Mouse (Mus musculus): Measurements from ENCODE around the gene Olfr283. TPM values are rescaled to one million over a fixed set of nuclear protein-coding genes. Genes with fewer than 3 reads are reported as not detected.
"Not testable (repeated sequence)": the region's sequence is repeated elsewhere in the genome, so short reads cannot be mapped to it uniquely, and the experiment has no call there.

Gene Olfr283
- polyA plus RNA-seq (2015; fragmentation: Nextera tagmentation; extraction: Ambion mirVana) = not detected in 2 replicates

DNA sequence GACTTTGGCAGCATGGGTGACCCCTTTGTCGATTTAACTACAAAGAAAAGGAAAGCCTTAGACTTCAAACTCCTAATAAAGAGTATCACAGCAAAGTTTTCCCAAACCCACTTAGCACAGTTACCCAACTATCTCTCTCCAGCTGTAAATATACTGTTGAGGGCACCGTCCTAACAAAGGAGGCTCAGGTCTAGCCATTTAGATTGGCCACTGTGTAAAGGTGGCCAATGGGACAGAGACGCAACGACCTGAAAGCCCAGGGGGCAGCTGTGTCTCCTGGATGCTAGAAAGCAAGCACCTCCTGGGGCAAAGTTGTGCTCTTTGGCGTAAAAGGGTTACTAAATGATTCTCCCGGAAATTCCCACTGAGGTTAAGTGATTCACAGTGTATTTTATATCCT lies at the start of gene Olfr283:
Gene Olfr283 (minus strand): TSS at position 101 of the 400 bp plus-strand sequence.
- no peak for ATAC-seq (ENCODE audit: insufficient read depth, low FRiP score, low read depth)
- H3K36me3 ChIP-seq = no peaks in the 10 kb centered on the region
- no peak within 1 kb of the TSS for H3K4me3 ChIP-seq (replicated peaks)
- H3K27ac ChIP-seq = no peak within 1 kb of the TSS
- H3K9ac ChIP-seq = no peak within 1 kb of the TSS
- H3K9me3 ChIP-seq = no peaks in the 10 kb centered on the region
- 77% methylated on average over 6 of the region's 6 CpGs for WGBS
- no peaks in the 10 kb centered on the region for H3K4me1 ChIP-seq
- H3K4me2 ChIP-seq = no peak within 1 kb of the TSS
- no peaks in the 10 kb centered on the region for H3K27me3 ChIP-seq (replicated peaks)

DNA sequence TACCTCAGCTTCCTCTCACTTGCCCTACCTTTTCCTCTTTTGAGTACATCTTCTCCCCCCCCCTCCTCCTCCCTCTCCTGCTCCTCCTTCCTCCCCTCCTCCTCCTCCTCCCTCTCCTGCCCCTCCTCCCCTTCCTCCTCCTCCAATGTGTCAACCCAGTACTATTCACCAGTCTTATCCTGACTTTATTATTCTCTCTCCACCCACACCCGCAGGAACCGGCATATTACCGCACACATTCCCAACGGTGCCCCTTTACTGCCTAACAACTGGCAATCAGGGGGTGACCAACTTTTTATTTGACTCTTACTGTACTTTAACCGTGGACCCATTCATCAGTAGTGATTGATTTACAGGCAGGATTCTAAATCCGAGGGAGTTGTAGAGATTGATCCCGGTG lies 44.4 kb upstream of the Olfr283 start:
- Histone ChIP-seq H3K4me2 (no peak overlapping the region), H3K27ac (no peak overlapping the region), H3K4me3 (replicated peaks) (no peak overlapping the region), H3K36me3 (no peaks in the 10 kb centered on the region), H3K9me3 (no peaks in the 10 kb centered on the region), H3K9ac (no peak overlapping the region), H3K4me1 (no peaks in the 10 kb centered on the region), H3K27me3 (replicated peaks) (no peaks in the 10 kb centered on the region)
- 74% methylated on average over 7 of the region's 7 CpGs for WGBS
- ATAC-seq (ENCODE audit: insufficient read depth, low FRiP score, low read depth) = no peak; the same call in 1 of the 2 replicates

DNA sequence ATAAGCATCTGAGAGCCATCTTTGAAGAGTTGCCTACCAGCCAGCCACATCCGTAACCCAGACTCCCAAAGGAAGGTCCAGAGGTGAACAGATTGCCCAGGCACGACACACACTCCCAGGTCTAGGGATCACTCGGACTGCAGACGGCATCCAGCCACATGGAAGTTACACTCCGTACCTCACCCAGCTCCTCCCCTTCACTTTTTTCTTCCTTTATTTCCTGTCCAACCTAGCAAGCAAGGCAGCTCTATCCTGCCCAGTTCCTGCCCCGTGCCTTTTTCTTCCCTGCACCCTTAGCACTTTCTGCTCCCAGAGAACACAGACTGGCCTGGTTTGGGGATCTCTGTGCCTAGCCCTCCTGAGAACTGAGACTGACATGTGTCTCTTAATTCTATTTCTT lies 44.0 kb upstream of the Olfr283 start:
- WGBS = 50% methylated on average over 6 of the region's 6 CpGs
- H3K4me1 ChIP-seq = no peaks in the 10 kb centered on the region
- no peak overlapping the region for H3K4me2 ChIP-seq
- H3K4me3 ChIP-seq (replicated peaks) = no peak overlapping the region
- ATAC-seq (ENCODE audit: insufficient read depth, low FRiP score, low read depth) = no peak
- H3K27me3 ChIP-seq (replicated peaks) = no peaks in the 10 kb centered on the region
- H3K27ac ChIP-seq = no peak overlapping the region
- no peaks in the 10 kb centered on the region for H3K36me3 ChIP-seq
- no peak overlapping the region for H3K9ac ChIP-seq
- H3K9me3 ChIP-seq = no peaks in the 10 kb centered on the region

DNA sequence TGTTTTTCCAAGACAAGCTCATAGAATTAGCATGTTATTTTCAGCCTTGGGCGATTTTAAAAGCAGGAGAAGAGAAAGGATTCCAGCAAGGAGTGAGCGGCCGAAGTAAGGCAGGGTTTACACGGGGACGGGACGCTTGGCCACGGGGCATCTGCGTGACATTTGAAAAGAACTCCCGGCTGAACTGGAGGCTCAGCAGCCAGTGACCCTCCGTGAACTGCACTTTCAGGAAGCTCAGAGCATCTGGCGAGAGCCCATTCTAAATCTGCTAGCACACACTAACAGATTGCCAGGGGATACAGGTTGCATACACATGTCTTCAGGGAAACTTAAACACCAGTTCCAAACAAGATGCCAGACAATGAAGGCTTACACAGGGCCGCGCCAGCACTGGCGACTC lies 43.6 kb upstream of the Olfr283 start:
- WGBS = 59% methylated on average over 14 of the region's 14 CpGs
- H3K27me3 ChIP-seq (replicated peaks) = no peaks in the 10 kb centered on the region
- no peak overlapping the region for H3K4me3 ChIP-seq (replicated peaks)
- H3K4me2 ChIP-seq = no peak overlapping the region
- no peak overlapping the region for H3K9ac ChIP-seq
- H3K9me3 ChIP-seq = no peaks in the 10 kb centered on the region
- ATAC-seq (ENCODE audit: insufficient read depth, low FRiP score, low read depth) = no peak
- no peaks in the 10 kb centered on the region for H3K36me3 ChIP-seq
- no peaks in the 10 kb centered on the region for H3K4me1 ChIP-seq
- H3K27ac ChIP-seq = no peak overlapping the region

DNA sequence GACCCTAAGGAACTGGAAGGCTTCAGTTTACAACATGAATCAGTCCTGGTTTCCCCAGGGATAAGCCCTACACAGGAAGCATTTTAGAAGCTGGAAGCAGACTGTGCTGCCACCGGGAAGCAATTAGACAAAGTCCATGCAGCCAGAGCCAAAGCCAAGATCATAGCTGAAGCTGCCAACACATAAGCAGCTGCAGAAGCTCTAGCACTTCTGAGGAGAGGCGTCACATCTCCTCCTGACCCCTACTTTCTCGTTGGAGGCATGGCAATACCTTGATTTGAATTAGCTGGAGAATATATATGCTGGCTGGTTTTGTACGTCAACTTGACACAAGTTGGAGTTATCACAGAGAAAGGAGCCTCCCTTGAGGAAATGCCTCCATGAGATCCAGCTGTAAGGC lies 40.2 kb upstream of the Olfr283 start:
- ATAC-seq (ENCODE audit: insufficient read depth, low FRiP score, low read depth) = no peak
- WGBS = 56% methylated on average over 4 of the region's 4 CpGs
- H3K4me2 ChIP-seq = no peak overlapping the region

DNA sequence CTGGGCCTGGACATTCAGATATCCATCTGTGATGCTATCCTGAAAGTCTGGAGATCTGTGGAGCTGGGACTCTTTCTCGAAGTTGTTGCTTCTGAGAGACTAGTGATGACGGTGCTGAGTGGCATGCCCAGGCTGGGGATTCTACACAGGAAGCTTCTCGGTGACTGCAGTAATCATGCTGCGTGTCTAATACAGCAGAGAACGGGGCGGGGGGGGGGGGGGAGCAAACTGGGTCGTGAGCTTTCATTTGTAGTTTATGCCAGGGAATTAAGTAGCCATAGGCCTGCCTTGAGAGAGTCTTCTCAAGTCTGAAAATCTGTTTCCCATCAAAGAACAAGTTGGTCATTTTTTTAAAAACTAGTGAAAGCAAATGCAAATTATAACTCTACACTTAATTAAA lies 37.4 kb upstream of the Olfr283 start:
- no peaks in the 10 kb centered on the region for H3K4me1 ChIP-seq
- H3K9ac ChIP-seq = no peak overlapping the region
- H3K4me3 ChIP-seq (replicated peaks) = no peak overlapping the region
- ATAC-seq (ENCODE audit: insufficient read depth, low FRiP score, low read depth) = no peak
- WGBS = 67% methylated on average over 6 of the region's 7 CpGs
- H3K27me3 ChIP-seq (replicated peaks) = no peaks in the 10 kb centered on the region
- no peak overlapping the region for H3K4me2 ChIP-seq
- H3K36me3 ChIP-seq = no peaks in the 10 kb centered on the region
- no peak overlapping the region for H3K27ac ChIP-seq
- H3K9me3 ChIP-seq = no peaks in the 10 kb centered on the region

More for the DNA sequence above, 40.2 kb upstream of the Olfr283 start:
- no peaks in the 10 kb centered on the region for H3K9me3 ChIP-seq
- H3K27ac ChIP-seq = no peak overlapping the region
- no peak overlapping the region for H3K4me3 ChIP-seq (replicated peaks)
- H3K27me3 ChIP-seq (replicated peaks) = no peaks in the 10 kb centered on the region
- H3K9ac ChIP-seq = no peak overlapping the region
- no peaks in the 10 kb centered on the region for H3K4me1 ChIP-seq
- H3K36me3 ChIP-seq = no peaks in the 10 kb centered on the region

DNA sequence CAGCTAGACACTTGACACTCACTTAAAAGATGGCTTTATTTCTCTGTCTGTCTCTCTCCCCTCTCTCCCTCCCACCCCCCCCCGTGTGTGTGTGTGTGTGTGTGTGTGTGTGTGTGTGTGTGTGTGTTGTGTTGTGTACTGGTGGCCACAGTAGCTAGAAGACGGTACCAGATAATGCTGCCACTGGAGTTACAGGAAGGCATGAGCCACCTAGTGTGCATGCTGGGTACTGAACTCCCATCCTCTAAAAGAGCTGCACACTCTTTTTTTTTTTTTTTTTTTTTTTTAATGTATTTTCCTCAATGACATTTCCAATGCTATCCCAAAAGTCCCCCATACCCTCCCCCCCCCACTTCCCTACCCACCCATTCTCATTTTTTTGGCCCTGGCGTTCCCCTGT lies 36.5 kb upstream of the Olfr283 start:
- 41% methylated on average over 3 of the region's 3 CpGs for WGBS
- H3K27me3 ChIP-seq (replicated peaks); H3K4me3 ChIP-seq (replicated peaks); H3K9me3 ChIP-seq; H3K27ac ChIP-seq; H3K4me2 ChIP-seq; H3K4me1 ChIP-seq; H3K9ac ChIP-seq; ATAC-seq (ENCODE audit: insufficient read depth, low FRiP score, low read depth); H3K36me3 ChIP-seq: not testable (repeated sequence)

DNA sequence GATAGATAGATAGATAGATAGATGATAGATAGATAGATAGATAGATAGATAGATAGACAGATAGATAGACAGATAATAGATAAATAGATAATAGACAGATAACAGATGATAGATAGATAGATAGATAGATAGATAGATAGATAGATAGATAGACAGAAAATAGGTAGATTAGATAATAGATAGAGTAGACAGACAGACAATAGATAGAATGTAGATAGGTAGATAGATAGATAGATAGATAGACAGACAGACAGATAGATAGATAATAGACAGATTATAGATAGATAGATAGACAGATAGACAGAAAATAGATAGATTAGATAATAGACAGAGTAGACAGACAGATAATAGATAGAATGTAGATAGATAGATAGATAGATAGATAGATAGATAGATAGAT lies 36.1 kb upstream of the Olfr283 start:
- not testable (repeated sequence) for ATAC-seq (ENCODE audit: insufficient read depth, low FRiP score, low read depth); H3K9ac ChIP-seq

DNA sequence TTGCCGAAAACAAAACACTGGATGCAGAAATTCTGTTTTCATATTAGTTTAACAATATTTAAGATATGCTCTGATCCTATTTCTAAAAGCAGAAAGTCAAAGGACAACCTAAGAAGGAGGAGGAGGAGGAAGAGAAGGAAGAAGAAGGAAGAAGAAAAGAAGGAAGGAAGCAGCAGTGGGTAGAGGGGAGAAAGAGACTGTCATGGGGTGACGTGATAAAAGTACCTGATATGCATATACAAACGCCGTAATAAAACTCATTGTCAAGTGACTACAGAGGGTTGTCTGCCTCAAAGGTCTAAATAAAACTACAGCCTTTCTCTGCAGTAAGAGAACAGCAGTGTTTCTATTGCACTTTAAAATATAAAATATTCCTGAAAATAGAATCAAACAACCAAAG lies 35.2 kb upstream of the Olfr283 start:
- no peaks in the 10 kb centered on the region for H3K4me1 ChIP-seq
- H3K9ac ChIP-seq = no peak overlapping the region
- no peaks in the 10 kb centered on the region for H3K9me3 ChIP-seq
- no peaks in the 10 kb centered on the region for H3K36me3 ChIP-seq
- H3K4me2 ChIP-seq = no peak overlapping the region
- H3K27me3 ChIP-seq (replicated peaks) = no peaks in the 10 kb centered on the region
- H3K27ac ChIP-seq = no peak overlapping the region
- ATAC-seq (ENCODE audit: insufficient read depth, low FRiP score, low read depth) = no peak
- no peak overlapping the region for H3K4me3 ChIP-seq (replicated peaks)
- 71% methylated on average over 4 of the region's 4 CpGs for WGBS

More for the DNA sequence above, 36.1 kb upstream of the Olfr283 start:
- H3K36me3 ChIP-seq; H3K4me1 ChIP-seq; H3K4me3 ChIP-seq (replicated peaks); H3K9me3 ChIP-seq; H3K4me2 ChIP-seq; H3K27me3 ChIP-seq (replicated peaks); H3K27ac ChIP-seq: not testable (repeated sequence)

DNA sequence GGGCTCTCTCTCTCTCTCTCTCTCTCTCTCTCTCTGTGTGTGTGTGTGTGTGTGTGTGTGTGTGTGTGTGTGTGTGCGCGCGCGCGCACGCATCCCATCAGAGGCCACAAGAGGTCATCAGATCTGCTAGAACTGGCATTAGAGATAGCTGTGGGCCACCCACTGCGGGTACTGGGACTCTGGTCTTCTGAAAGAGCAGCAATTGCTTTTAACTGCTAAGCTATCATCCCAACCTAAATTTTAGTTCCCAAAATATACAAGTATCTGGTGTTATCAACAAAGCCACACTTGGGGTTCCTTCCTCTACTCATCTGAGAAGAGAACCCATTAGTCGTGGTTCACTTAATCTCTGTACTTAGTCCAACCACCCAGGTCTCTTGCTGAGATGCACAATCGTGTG lies 29.5 kb upstream of the Olfr283 start:
- H3K27ac ChIP-seq = no peak overlapping the region
- WGBS = 89% methylated on average over 9 of the region's 9 CpGs
- ATAC-seq (ENCODE audit: insufficient read depth, low FRiP score, low read depth) = no peak
- no peak overlapping the region for H3K4me2 ChIP-seq
- H3K4me3 ChIP-seq (replicated peaks) = no peak overlapping the region
- no peaks in the 10 kb centered on the region for H3K9me3 ChIP-seq
- H3K9ac ChIP-seq = no peak overlapping the region
- H3K27me3 ChIP-seq (replicated peaks) = no peaks in the 10 kb centered on the region
- no peaks in the 10 kb centered on the region for H3K36me3 ChIP-seq
- H3K4me1 ChIP-seq = no peaks in the 10 kb centered on the region

DNA sequence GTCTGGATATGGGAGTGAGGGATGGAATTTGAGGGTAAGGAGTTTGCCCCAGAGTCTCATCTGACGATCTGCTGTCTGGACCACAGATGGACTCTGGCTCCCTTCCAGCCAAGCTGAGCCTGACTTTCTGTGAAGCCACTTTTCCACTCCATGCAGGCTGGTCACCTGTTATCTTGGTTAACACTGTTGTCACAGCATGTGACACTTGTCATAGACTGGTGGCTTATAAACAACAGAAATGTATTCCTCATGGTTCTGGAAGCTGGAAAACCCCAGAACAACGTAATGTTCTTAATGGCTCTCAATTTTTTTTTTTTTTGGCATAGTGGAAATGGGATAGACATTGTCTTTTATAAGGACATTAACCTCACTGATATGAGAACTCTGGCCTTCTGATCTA lies 28.9 kb upstream of the Olfr283 start:
- Histone ChIP-seq H3K9ac (no peak overlapping the region), H3K9me3 (no peaks in the 10 kb centered on the region), H3K27ac (no peak overlapping the region), H3K36me3 (no peaks in the 10 kb centered on the region), H3K4me1 (no peaks in the 10 kb centered on the region), H3K27me3 (replicated peaks) (no peaks in the 10 kb centered on the region), H3K4me2 (no peak overlapping the region), H3K4me3 (replicated peaks) (no peak overlapping the region)
- ATAC-seq (ENCODE audit: insufficient read depth, low FRiP score, low read depth) = no peak
- WGBS = 78% methylated on average over 2 of the region's 2 CpGs

DNA sequence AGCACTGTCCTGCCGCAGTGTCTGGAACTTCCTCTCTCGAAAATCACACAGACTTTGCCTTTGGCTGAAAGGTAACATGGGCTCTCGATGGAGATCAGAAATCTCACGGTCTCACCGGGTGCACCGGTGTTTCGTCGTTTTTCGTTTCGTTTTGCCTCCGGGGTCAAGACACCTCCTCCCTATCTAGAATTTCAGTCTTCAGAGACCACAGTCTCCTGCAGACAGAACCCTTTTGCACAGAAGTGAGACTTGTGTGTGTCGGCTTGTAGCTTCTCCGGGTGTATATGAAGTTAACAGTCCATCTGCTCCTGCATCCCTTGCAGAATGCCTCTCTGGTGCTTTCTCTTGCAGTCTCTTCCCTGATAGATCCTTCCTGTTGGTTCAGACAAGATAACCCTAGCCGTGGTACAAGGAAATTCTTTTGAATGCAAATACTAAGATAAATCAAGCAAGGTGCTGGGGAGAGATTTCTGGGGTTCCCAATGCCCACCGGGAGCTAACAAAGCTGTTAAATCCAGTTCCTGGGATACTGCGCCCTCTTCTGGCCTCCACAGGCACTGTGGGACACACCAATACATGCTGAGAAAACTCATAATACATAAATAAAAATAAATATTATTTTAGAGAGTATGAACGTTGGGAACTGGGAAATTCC lies 27.8 kb upstream of the Olfr283 start:
- no peaks in the 10 kb centered on the region for H3K27me3 ChIP-seq (replicated peaks)
- H3K4me3 ChIP-seq (replicated peaks) = no peak overlapping the region
- no peaks in the 10 kb centered on the region for H3K36me3 ChIP-seq
- 70% methylated on average over 17 of the region's 17 CpGs for WGBS
- no peak overlapping the region for H3K4me2 ChIP-seq
- ATAC-seq (ENCODE audit: insufficient read depth, low FRiP score, low read depth) = no peak
- H3K27ac ChIP-seq = no peak overlapping the region
- no peak overlapping the region for H3K9ac ChIP-seq
- H3K4me1 ChIP-seq = no peaks in the 10 kb centered on the region
- H3K9me3 ChIP-seq = no peaks in the 10 kb centered on the region

DNA sequence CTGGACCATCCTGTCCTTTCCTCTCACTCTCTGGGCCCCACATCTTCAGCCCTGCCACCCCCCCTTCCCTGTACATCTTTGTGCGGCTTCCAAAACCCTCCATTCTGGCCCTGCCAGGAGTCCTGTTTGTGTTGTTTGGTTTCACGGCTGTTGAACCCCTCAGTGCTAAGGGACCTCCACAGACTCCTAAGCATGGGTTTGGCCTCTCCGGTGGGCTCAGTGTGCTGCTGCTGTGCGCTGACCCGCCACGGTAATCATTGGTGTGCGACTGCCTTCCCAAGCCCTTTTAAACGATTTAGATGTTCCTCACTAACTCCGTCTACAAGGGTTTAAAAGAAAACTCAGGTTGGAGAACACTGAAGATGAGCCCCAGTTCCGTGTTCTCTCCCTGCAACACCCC lies 21.6 kb upstream of the Olfr283 start:
- Histone ChIP-seq H3K27me3 (replicated peaks) (no peaks in the 10 kb centered on the region), H3K4me2 (no peak overlapping the region), H3K36me3 (no peaks in the 10 kb centered on the region), H3K9me3 (no peaks in the 10 kb centered on the region), H3K4me3 (replicated peaks) (no peak overlapping the region), H3K4me1 (no peaks in the 10 kb centered on the region), H3K27ac (no peak overlapping the region), H3K9ac (no peak overlapping the region)
- ATAC-seq (ENCODE audit: insufficient read depth, low FRiP score, low read depth) = no peak
- WGBS = 86% methylated on average over 10 of the region's 10 CpGs
